Mouse (Mus musculus) T-cell, adult 66 days (primary cell): Measurements from ENCODE around the gene Slc22a26. TPM values are rescaled to one million over a fixed set of nuclear protein-coding genes. Genes with fewer than 3 reads are reported as not detected.

Source experiments
- total RNA-seq, 2 experiments: library from RNA; stranded (reverse); gene quantifications; 3 replicates in 1 of 2; 4 replicates in 1 of 2; pipeline ENCODE4 v1.2.4; 2023

The Slc22a26 gene
- total RNA-seq: not detected

GRCm38 (mm10) chr19:7802571-7802970 lies at the start of gene Slc22a26:
Gene Slc22a26 (minus strand): TSS chr19:7802667.

Other genes with a start within 250 kb of the Slc22a26 start
- 10 to 100 TPM; 33.1 to 35.7 TPM for gene Pla2g16, start 245.2 kb downstream of the Slc22a26 start, total RNA-seq
- not detected for gene Lgals12, start 195.5 kb downstream of the Slc22a26 start, total RNA-seq
- gene Hrasls5, start 190.1 kb downstream of the Slc22a26 start, total RNA-seq: under 1 TPM in 1 of 2 experiments, not detected in 1; 0.56 TPM
- not detected for gene Slc22a19, start 91.4 kb downstream of the Slc22a26 start, total RNA-seq
- gene Slc22a27, start 163.4 kb upstream of the Slc22a26 start, total RNA-seq: not detected